Mouse (Mus musculus) right cerebral cortex, postnatal 10 days (tissue): ENCODE measurements around the gene Hnf1a.
A peak's percentile ranks its signal among the peaks of the same experiment; 100 is the strongest.

Experiments used
- DNase-seq, 2 experiments: peaks; one replicate each; pipeline ENCODE4 v3.0.0; 2021; ENCODE audit warnings: low spot score in 2 of 2

Gene Hnf1a

GRCm38 (mm10) chr5:114970824-114971227, at the start of gene Hnf1a:
Gene Hnf1a, minus strand, starts transcription at chr5:114971094.
- DNase-seq = no peak

GRCm38 (mm10) chr5:115018813-115019212, 47.9 kb upstream of the Hnf1a start:
- no peak for DNase-seq

GRCm38 (mm10) chr5:115018270-115018669, 47.4 kb upstream of the Hnf1a start:
- no peak for DNase-seq

GRCm38 (mm10) chr5:115015121-115015520, 44.2 kb upstream of the Hnf1a start:
- no peak for DNase-seq

GRCm38 (mm10) chr5:115014570-115014969, 43.7 kb upstream of the Hnf1a start:
- no peak for DNase-seq

- DNase-seq = no peak
Measured at GRCm38 (mm10) chr5:115013436-115013835, 42.5 kb upstream of the Hnf1a start.

- DNase-seq = peak; percentile 55 to 57
Measured at GRCm38 (mm10) chr5:115011519-115012261, 40.8 kb upstream of the Hnf1a start.

GRCm38 (mm10) chr5:115011217-115011518, 40.3 kb upstream of the Hnf1a start:
- DNase-seq = no peak

- DNase-seq = peak; percentile 94 to 96
Measured at GRCm38 (mm10) chr5:115010577-115011216, 39.8 kb upstream of the Hnf1a start, which contains the start of gene Sppl3. Gene Sppl3, plus strand, starts transcription at chr5:115011137.

GRCm38 (mm10) chr5:115009961-115010360, 39.1 kb upstream of the Hnf1a start:
- DNase-seq = no peak

- DNase-seq = no peak
Measured at GRCm38 (mm10) chr5:115009143-115009542, 38.2 kb upstream of the Hnf1a start.

- DNase-seq = no peak
Measured at GRCm38 (mm10) chr5:115008307-115008706, 37.4 kb upstream of the Hnf1a start.

GRCm38 (mm10) chr5:115007768-115008167, 36.9 kb upstream of the Hnf1a start:
- no peak for DNase-seq

GRCm38 (mm10) chr5:115003224-115003873, 32.5 kb upstream of the Hnf1a start:
- DNase-seq = no peak

GRCm38 (mm10) chr5:115002781-115003180, 31.9 kb upstream of the Hnf1a start:
- DNase-seq = no peak

GRCm38 (mm10) chr5:115001464-115001863, 30.6 kb upstream of the Hnf1a start:
- no peak for DNase-seq

GRCm38 (mm10) chr5:115000503-115000902, 29.6 kb upstream of the Hnf1a start:
- no peak for DNase-seq

- no peak for DNase-seq
Measured at GRCm38 (mm10) chr5:114997327-114997726, 26.4 kb upstream of the Hnf1a start.

- DNase-seq = no peak
Measured at GRCm38 (mm10) chr5:114996447-114996846, 25.6 kb upstream of the Hnf1a start.

GRCm38 (mm10) chr5:114985074-114985473, 14.2 kb upstream of the Hnf1a start:
- no peak for DNase-seq

- DNase-seq = no peak
Measured at GRCm38 (mm10) chr5:114982001-114982400, 11.1 kb upstream of the Hnf1a start.

- no peak for DNase-seq
Measured at GRCm38 (mm10) chr5:114980122-114980748, 9.3 kb upstream of the Hnf1a start.
